ENCODE assay signal across 9 mouse cellular contexts in the genomic region with DNA sequence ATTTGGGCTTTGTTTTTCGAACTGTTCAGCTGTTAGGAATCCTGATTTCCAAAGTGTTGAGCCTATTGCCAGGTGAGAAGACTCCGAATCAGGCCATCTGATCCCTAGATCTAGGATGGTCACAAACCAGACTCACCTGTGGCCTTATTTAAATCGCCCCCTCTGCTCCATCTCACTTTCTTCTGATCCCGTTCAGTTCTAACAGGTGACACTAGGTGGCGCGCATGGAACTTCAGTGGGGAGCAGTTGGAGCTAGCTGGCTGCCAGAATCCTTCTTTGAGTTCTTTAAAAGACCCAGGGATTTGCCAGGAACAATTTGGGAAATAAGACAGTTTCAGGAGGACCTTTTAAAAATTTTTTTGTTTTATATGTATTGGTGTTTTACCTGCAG. TPM values are rescaled to one million over a fixed set of nuclear protein-coding genes. Genes with fewer than 3 reads are reported as not detected.
A peak's percentile ranks its signal among the peaks of the same experiment; 100 is the strongest.
DNase-seq lines count a peak whose midpoint lies in the region; ATAC-seq and TF ChIP-seq lines count a peak whose summit lies in the region.
"Had no signal": no experiment of that assay in that cellular context is flagged by ENCODE, and none has a peak within 500 bp of the region (broad histone marks: within the 10 kb centered on the region; RNA-seq: fewer than 3 reads in every experiment).

No protein-coding gene starts in this region.

- peaks cover 5 to 18% of the 10 kb centered on the region in 2 experiments; a peak in 3 of 4 replicates for H3K4me1 ChIP-seq in CH12.LX (ENCODE audit: control insufficient read depth in 1 of 2, insufficient read depth in 2 of 2)
- H3K4me1 ChIP-seq in forebrain, embryonic 11.5 days (replicated peaks; ENCODE audit: control insufficient read depth, insufficient read depth, low read length) = no peaks in the 10 kb centered on the region
- no peaks in the 10 kb centered on the region for H3K4me1 ChIP-seq in lung, postnatal 0 days (ENCODE audit: insufficient read depth, low read depth, low read length)
- H3K4me1 ChIP-seq: heart, embryonic 13.5 days had no signal

- no peak overlapping the region for H3K4me3 ChIP-seq in CH12.LX (replicated peaks in 1 of 3; ENCODE audit: low read depth in 2 of 3, low read length in 2 of 3, poor library complexity in 1 of 3)
- H3K4me3 ChIP-seq in forebrain, embryonic 11.5 days (ENCODE audit: low read depth, low read length) = no peak overlapping the region
- H3K4me3 ChIP-seq in lung, postnatal 0 days (ENCODE audit: low read depth, low read length) = no peak overlapping the region
- H3K4me3 ChIP-seq: heart, embryonic 13.5 days had no signal

- TF ChIP-seq POLR2A in CH12.LX (IDR thresholded peaks at IDR 0.05; ENCODE audit: low read depth, low read length) = no peak
- TF ChIP-seq POLR2A in brain, embryonic 14.5 days (IDR thresholded peaks at IDR 0.05; ENCODE audit: borderline replicate concordance, extremely low read depth, insufficient read depth, insufficient read length, poor library complexity, severe bottlenecking) = no peak

- no peak overlapping the region for H3K27ac ChIP-seq in CH12.LX (ENCODE audit: insufficient read depth, low read depth)
- no peak overlapping the region for H3K27ac ChIP-seq in forebrain, embryonic 11.5 days (ENCODE audit: low read depth, low read length)
- no peak overlapping the region for H3K27ac ChIP-seq in lung, postnatal 0 days (ENCODE audit: low read length)
- H3K27ac ChIP-seq: heart, embryonic 13.5 days had no signal

- no peaks in the 10 kb centered on the region for H3K36me3 ChIP-seq in CH12.LX (replicated peaks in 1 of 2; ENCODE audit: control insufficient read depth in 1 of 2, insufficient read depth in 1 of 2, low read length in 1 of 2)
- H3K36me3 ChIP-seq in forebrain, embryonic 11.5 days (ENCODE audit: control insufficient read depth, insufficient read depth, low read length) = no peaks in the 10 kb centered on the region
- H3K36me3 ChIP-seq in lung, postnatal 0 days (ENCODE audit: insufficient read depth, low read length) = no peaks in the 10 kb centered on the region
- H3K36me3 ChIP-seq: heart, embryonic 13.5 days had no signal

- H3K4me2 ChIP-seq in CH12.LX (ENCODE audit: insufficient read depth, low read depth, poor library complexity, severe bottlenecking) = peak overlapping the region; percentile 60
- H3K4me2 ChIP-seq in forebrain, embryonic 11.5 days (ENCODE audit: low read depth, low read length, severe bottlenecking) = no peak overlapping the region
- no peak overlapping the region for H3K4me2 ChIP-seq in lung, postnatal 0 days (replicated peaks; ENCODE audit: low read depth, low read length)
- H3K4me2 ChIP-seq: heart, embryonic 13.5 days had no signal

- TF ChIP-seq CTCF in CH12.LX (conservative IDR thresholded peaks at IDR 0.05 in 1 of 2, IDR thresholded peaks at IDR 0.05 in 1 of 2; ENCODE audit: low read depth in 2 of 2, low read length in 2 of 2) = peak; percentile 74 to 98
- peak; percentile 91 for TF ChIP-seq CTCF in brain, embryonic 14.5 days (IDR thresholded peaks at IDR 0.05; ENCODE audit: borderline replicate concordance, extremely low read depth, insufficient read depth, insufficient read length)
- peak; percentile 96 for TF ChIP-seq CTCF in lung, postnatal 0 days (IDR thresholded peaks at IDR 0.05)

- H3K9ac ChIP-seq in CH12.LX (ENCODE audit: insufficient read depth, low read depth) = no peak overlapping the region
- no peak overlapping the region for H3K9ac ChIP-seq in forebrain, embryonic 11.5 days (ENCODE audit: low read length)
- no peak overlapping the region for H3K9ac ChIP-seq in lung, postnatal 0 days (replicated peaks; ENCODE audit: low read depth)
- H3K9ac ChIP-seq: heart, embryonic 13.5 days had no signal

- TF ChIP-seq EP300 in CH12.LX (IDR thresholded peaks at IDR 0.05; ENCODE audit: low read length) = no peak
- TF ChIP-seq EP300 in lung, postnatal 0 days (IDR thresholded peaks at IDR 0.05) = no peak

- dilution Hi-C loops in CH12.LX (cut with MboI; ENCODE audit: extremely low pct_ligation_motif_present, extremely low pct_unique_long_range_greater_than_20kb, low sequenced_read_pairs) = loop anchor here (25.0 kb wide), 1 partner anchor 368 kb away; the partner anchor contains the start of gene Cmss1

- peaks cover 2% of the 10 kb centered on the region for H3K27me3 ChIP-seq in CH12.LX (replicated peaks)
- H3K27me3 ChIP-seq in forebrain, embryonic 11.5 days (ENCODE audit: control insufficient read depth, insufficient read depth, low read length) = no peaks in the 10 kb centered on the region
- no peaks in the 10 kb centered on the region for H3K27me3 ChIP-seq in lung, postnatal 0 days (replicated peaks; ENCODE audit: insufficient read depth, low read length)
- H3K27me3 ChIP-seq: heart, embryonic 13.5 days had no signal

- ATAC-seq in forebrain, embryonic 11.5 days (replicated peaks; ENCODE audit: low FRiP score) = 0 out of 2 replicates have a peak, but pooled peaks have one; percentile 21
- peak; percentile 75 for ATAC-seq in lung, postnatal 0 days

- in situ Hi-C loops in CH12.LX (cut with MboI; ENCODE audit: low pct_ligation_motif_present, low pct_unique_long_range_greater_than_20kb, low sequenced_read_pairs) = loop anchor here (10.0 kb wide), 1 partner anchor 301 kb away; no protein-coding TSS in a partner anchor

- H3K79me2 ChIP-seq in CH12.LX (replicated peaks; ENCODE audit: control insufficient read depth, extremely low read depth, insufficient read depth, poor library complexity, severe bottlenecking) = no peaks in the 10 kb centered on the region

- TF ChIP-seq RAD21 in CH12.LX (IDR thresholded peaks at IDR 0.05; ENCODE audit: low read depth, low read length) = peak; percentile 99

- peak; percentile 78 for DNase-seq in CH12.LX (ENCODE audit: extremely low read depth)
- peak; percentile 87 for DNase-seq in brain, embryonic 14.5 days (ENCODE audit: low read depth)
- peak; percentile 78 for DNase-seq in forebrain, embryonic 11.5 days (ENCODE audit: low spot score)
- DNase-seq in heart, postnatal 4 days = peak; percentile 93
- DNase-seq in layer of hippocampus, adult 18-20 months (ENCODE audit: low spot score in 2 of 2) = peak; percentile 71 to 83
- peak; percentile 88 for DNase-seq in lung, postnatal 0 days (ENCODE audit: low spot score)
- peak; percentile 80 for DNase-seq in ovary, postnatal 14 days (ENCODE audit: low spot score)
- peak; percentile 70 for DNase-seq in thymus, postnatal 0 days (ENCODE audit: low spot score)

- 12% methylated on average over 6 of the region's 6 CpGs for WGBS in forebrain, embryonic 11.5 days
- 10% methylated on average over 6 of the region's 6 CpGs for WGBS in lung, postnatal 0 days

- H3K9me3 ChIP-seq in CH12.LX (replicated peaks; ENCODE audit: low read length) = no peaks in the 10 kb centered on the region
- H3K9me3 ChIP-seq in forebrain, embryonic 11.5 days (ENCODE audit: control insufficient read depth, low read length) = no peaks in the 10 kb centered on the region
- no peaks in the 10 kb centered on the region for H3K9me3 ChIP-seq in lung, postnatal 0 days (ENCODE audit: low read length)
- H3K9me3 ChIP-seq: heart, embryonic 13.5 days had no signal

TF ChIP-seq in CH12.LX, 34 proteins besides CTCF, POLR2A, EP300 and RAD21 (continues in another document):
- TF ChIP-seq ZKSCAN1 (IDR thresholded peaks at IDR 0.05; ENCODE audit: borderline replicate concordance, low read depth, low read length) (no peak), NELFE (IDR thresholded peaks at IDR 0.05; ENCODE audit: low read depth, low read length) (no peak), USF2 (conservative IDR thresholded peaks at IDR 0.05; ENCODE audit: low read depth, low read length) (no peak), CHD2 (IDR thresholded peaks at IDR 0.05; ENCODE audit: low read length) (no peak), PAX5 (IDR thresholded peaks at IDR 0.05; ENCODE audit: low read length) (no peak), SMC3 (IDR thresholded peaks at IDR 0.05; ENCODE audit: low read depth, low read length) (peak; percentile 99), NRF1 (IDR thresholded peaks at IDR 0.05; ENCODE audit: low read depth, low read length) (no peak; the same call in 1 of the 2 replicates), KAT2A (IDR thresholded peaks at IDR 0.05; ENCODE audit: insufficient replicate concordance, low read length) (no peak), IRF4 (IDR thresholded peaks at IDR 0.05; ENCODE audit: low read depth, low read length) (peak; percentile 36; the same call in 1 of the 2 replicates), ZC3H11A (IDR thresholded peaks at IDR 0.05; ENCODE audit: low read depth, low read length) (peak; percentile 93), ETS1 (conservative IDR thresholded peaks at IDR 0.05; ENCODE audit: low read depth, low read length) (no peak), BHLHE40 (IDR thresholded peaks at IDR 0.05; ENCODE audit: low read depth, low read length) (no peak), RCOR1 (conservative IDR thresholded peaks at IDR 0.05; ENCODE audit: low read depth, low read length) (no peak), CHD1 (IDR thresholded peaks at IDR 0.05; ENCODE audit: low read depth, low read length) (no peak), TCF12 (IDR thresholded peaks at IDR 0.05; ENCODE audit: low read depth, low read length) (0 out of 2 replicates have a peak, but pooled peaks have one; percentile 11), MEF2A (IDR thresholded peaks at IDR 0.05; ENCODE audit: borderline replicate concordance, low read depth, low read length) (no peak)

RNA-seq across cellular contexts. Expression of gene Tbc1d23, which starts 12.5 kb away (rescaled TPM):
- total RNA-seq in CH12.LX (2012; rRNA removed) (21.2 and 24.4 TPM in 2 replicates), CH12.LX (2014; rRNA removed) (38.8 and 42.5 TPM in 2 replicates)
- polyA plus RNA-seq in CH12.LX (2012; ENCODE audit: insufficient read length, low read depth) = 24.7 and 31.5 TPM in 2 replicates
- 49.5 and 49.6 TPM in 2 replicates for polyA plus RNA-seq in brain, embryonic 14.5 days (2012; rRNA removed)
- polyA plus RNA-seq in forebrain, embryonic 11.5 days (2014; fragmentation: Nextera tagmentation; extraction: Ambion mirVana) = 20.9 and 26.5 TPM in 2 replicates
- 10 to 100 TPM; 33.4 to 33.8 TPM for total RNA-seq in heart, postnatal 4 days (2021)
- total RNA-seq in layer of hippocampus, adult 18-20 months (2021) = 10 to 100 TPM; 40.2 to 40.3 TPM
- polyA plus RNA-seq in lung, postnatal 0 days (2015; fragmentation: Nextera tagmentation; extraction: Ambion mirVana) = 22.9 and 23.5 TPM in 2 replicates
- 17.6 and 19.9 TPM in 2 replicates for polyA plus RNA-seq in thymus, postnatal 0 days (2015; fragmentation: Nextera tagmentation; extraction: Ambion mirVana)

RNA-seq across cellular contexts. Expression of gene Tmem30c, which starts 48.8 kb away (rescaled TPM):
- total RNA-seq in CH12.LX (2012; rRNA removed) = not detected in 2 replicates
- 0.07 TPM in 1 of 2 replicates, not detected in the other for total RNA-seq in CH12.LX (2014; rRNA removed)
- 0.16 TPM in 2 replicates for polyA plus RNA-seq in CH12.LX (2012; ENCODE audit: insufficient read length, low read depth)
- 1.1 and 1.6 TPM in 2 replicates for polyA plus RNA-seq in brain, embryonic 14.5 days (2012; rRNA removed)
- 0.24 TPM in 1 of 2 replicates, not detected in the other for polyA plus RNA-seq in forebrain, embryonic 11.5 days (2014; fragmentation: Nextera tagmentation; extraction: Ambion mirVana)
- total RNA-seq in heart, postnatal 4 days (2021) = not detected
- total RNA-seq in layer of hippocampus, adult 18-20 months (2021) = under 1 TPM; 0.42 to 0.43 TPM
- 0.04 TPM in 1 of 2 replicates, not detected in the other for polyA plus RNA-seq in lung, postnatal 0 days (2015; fragmentation: Nextera tagmentation; extraction: Ambion mirVana)
- polyA plus RNA-seq in thymus, postnatal 0 days (2015; fragmentation: Nextera tagmentation; extraction: Ambion mirVana) = 0.05 TPM in 1 of 2 replicates, not detected in the other
- polyA plus RNA-seq: heart, embryonic 13.5 days had no signal
